Mouse (Mus musculus) megakaryocyte, embryonic 14.5 days (primary cell): ENCODE results near the gene Atf3. TPM values are rescaled to one million over a fixed set of nuclear protein-coding genes. Genes with fewer than 3 reads are reported as not detected.

Experiments
- H3K27me3 ChIP-seq: replicated peaks from 2 replicates; pipeline ENCODE3; 2012; ENCODE audit warnings: inconsistent platforms
- H3K36me3 ChIP-seq: replicated peaks from 2 replicates; pipeline ENCODE3; 2012; ENCODE audit warnings: low read length, inconsistent platforms, mixed read lengths
- H3K4me1 ChIP-seq: 2 replicates; pipeline ENCODE4 v1.6.1; 2012; ENCODE audit warnings: inconsistent platforms
- H3K4me3 ChIP-seq: replicated peaks from 2 replicates; pipeline ENCODE3; 2012; ENCODE audit warnings: moderate library complexity, mild to moderate bottlenecking, inconsistent platforms
- H3K9me3 ChIP-seq: 2 replicates; pipeline ENCODE4 v1.6.1; 2012; ENCODE audit warnings: inconsistent platforms
- FLI1 ChIP-seq: IDR thresholded peaks from 2 replicates; pipeline ENCODE4 v1.6.1; 2012; ENCODE audit warnings: low read length, inconsistent platforms, mixed read lengths
- GATA1 ChIP-seq: IDR thresholded peaks from 3 replicates; pipeline ENCODE4 v1.6.1; 2012; ENCODE audit warnings: mixed read lengths, low read length, inconsistent platforms, borderline replicate concordance
- polyA plus RNA-seq: library from polyadenylated mRNA; stranded (reverse); fragments of >175 nt; gene quantifications from 2 replicates; pipeline ENCODE4 v1.2.3, GENCODE M21; 2012; ENCODE audit warnings: low replicate concordance; ENCODE audit not compliant: insufficient read depth

Atf3 gene
- polyA plus RNA-seq, 1 experiment, result 9.5 TPM

- Histone ChIP-seq H3K4me1 (peaks cover 76% of the 10 kb centered on the region), H3K4me3 (no peak overlapping the region), H3K27me3 (peaks cover 33% of the 10 kb centered on the region), H3K36me3 (no peaks in the 10 kb centered on the region), H3K9me3 (peaks cover 2% of the 10 kb centered on the region; the same call in 1 of the 2 replicates)
- TF ChIP-seq FLI1 (no peak), GATA1 (no peak)
These were observed 79.4 kb downstream of the Atf3 start for GRCm38 (mm10) chr1:191138436-191138835.

DNA sequence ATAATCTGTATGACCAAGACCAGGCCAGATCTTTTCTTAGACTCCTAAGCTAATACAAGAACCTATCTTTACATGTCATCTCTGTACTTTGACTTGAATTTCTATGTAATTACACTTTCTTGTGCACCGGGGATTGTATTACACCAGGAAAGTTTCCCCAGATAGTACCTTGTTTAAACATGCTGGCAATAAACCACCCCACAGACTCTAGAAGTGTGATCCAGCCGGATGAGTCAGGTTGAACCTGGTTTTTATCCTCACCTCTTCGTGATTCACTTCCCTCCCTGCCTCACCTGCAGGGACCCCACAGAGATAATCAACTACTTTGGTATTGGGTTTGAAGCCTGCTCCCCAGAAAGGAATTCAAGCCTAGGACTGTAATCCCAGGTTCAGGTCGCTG, 82.4 kb downstream of the Atf3 start:
- Histone ChIP-seq H3K9me3 (peaks cover 4% of the 10 kb centered on the region), H3K27me3 (peaks cover 23% of the 10 kb centered on the region), H3K4me3 (no peak overlapping the region), H3K36me3 (peaks cover 3% of the 10 kb centered on the region), H3K4me1 (peaks cover 86% of the 10 kb centered on the region)
- TF ChIP-seq GATA1 (no peak), FLI1 (no peak)

DNA sequence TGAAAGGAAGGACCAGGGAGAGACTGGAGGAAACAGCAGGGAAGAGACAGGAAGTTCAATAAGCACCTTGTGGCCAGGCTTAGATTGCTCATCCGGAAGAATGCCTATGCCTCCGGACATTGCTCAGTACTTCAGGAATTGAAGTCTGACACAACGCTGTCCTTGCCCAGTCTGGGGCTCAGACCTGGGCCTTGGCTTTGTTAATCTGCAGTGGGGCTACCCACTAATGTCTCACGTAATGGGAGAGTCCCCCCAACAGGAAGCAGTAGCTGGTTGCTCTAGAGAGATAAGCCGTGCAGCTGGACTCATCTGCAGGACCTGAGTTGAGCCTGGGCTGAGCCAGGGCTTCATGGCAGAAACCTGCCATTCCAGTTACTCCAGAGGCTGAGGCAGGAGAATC, 84.9 kb downstream of the Atf3 start:
- TF ChIP-seq GATA1, result peak; percentile 52; the same call in 1 of the 3 replicates
- peak; percentile 45; the same call in 1 of the 2 replicates for TF ChIP-seq FLI1
- H3K4me3 ChIP-seq, result peak overlapping the region; percentile 84
- peaks cover 19% of the 10 kb centered on the region for H3K36me3 ChIP-seq

DNA sequence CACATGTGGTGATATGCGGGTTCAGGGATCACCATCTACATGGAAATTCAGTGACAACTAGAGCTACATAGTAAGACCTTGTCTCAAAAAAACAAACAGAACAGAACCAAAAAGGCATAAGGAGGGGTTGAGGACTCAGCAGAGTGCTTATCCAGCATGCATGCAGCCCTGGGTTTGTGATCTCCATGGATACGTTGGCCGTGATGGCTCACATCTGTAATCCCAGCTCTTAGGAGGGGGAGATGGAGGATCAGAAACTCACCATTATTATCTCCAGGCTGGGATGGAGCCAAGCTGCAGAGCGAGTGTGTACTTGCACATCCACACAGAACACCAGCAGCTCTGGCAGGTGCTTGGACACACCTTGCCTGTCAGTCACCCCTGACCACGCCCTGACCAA, 85.6 kb downstream of the Atf3 start:
- Histone ChIP-seq H3K4me3 (peak overlapping the region; percentile 84), H3K27me3 (peaks cover 22% of the 10 kb centered on the region), H3K9me3 (peaks cover 22% of the 10 kb centered on the region), H3K4me1 (peaks cover 58% of the 10 kb centered on the region), H3K36me3 (peaks cover 19% of the 10 kb centered on the region)
- TF ChIP-seq GATA1 (no peak), FLI1 (no peak)

More for the DNA sequence above, 84.9 kb downstream of the Atf3 start:
- H3K4me1 ChIP-seq, result peaks cover 65% of the 10 kb centered on the region
- peaks cover 22% of the 10 kb centered on the region for H3K9me3 ChIP-seq
- H3K27me3 ChIP-seq, result peaks cover 23% of the 10 kb centered on the region

DNA sequence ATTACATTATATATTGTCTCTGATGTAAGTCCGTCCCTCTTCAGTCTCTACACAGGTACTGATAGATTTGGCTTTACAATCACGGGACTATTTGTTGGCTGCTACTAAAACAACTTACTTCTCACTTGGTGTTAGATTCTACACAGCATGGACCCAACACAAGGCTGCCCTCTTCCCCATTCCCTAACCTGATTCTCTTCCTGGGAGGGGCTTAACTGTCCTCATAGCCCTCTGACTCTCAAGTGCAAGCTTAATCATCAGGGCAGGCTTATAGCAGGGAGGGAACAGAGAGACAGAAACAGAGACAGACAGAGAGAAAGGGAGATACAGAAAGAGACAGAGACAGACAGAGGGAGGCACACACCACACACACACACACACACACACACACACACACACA, 86.1 kb downstream of the Atf3 start:
- peaks cover 16% of the 10 kb centered on the region for H3K27me3 ChIP-seq
- peaks cover 22% of the 10 kb centered on the region for H3K9me3 ChIP-seq
- TF ChIP-seq GATA1 (no peak), FLI1 (no peak)
- H3K36me3 ChIP-seq, result peaks cover 19% of the 10 kb centered on the region
- peak overlapping the region; percentile 36 for H3K4me3 ChIP-seq
- H3K4me1 ChIP-seq, result peaks cover 53% of the 10 kb centered on the region

- peaks cover 19% of the 10 kb centered on the region for H3K36me3 ChIP-seq
- TF ChIP-seq FLI1 (no peak), GATA1 (no peak)
- H3K4me1 ChIP-seq, result peaks cover 49% of the 10 kb centered on the region
- H3K27me3 ChIP-seq, result peaks cover 22% of the 10 kb centered on the region
- peak overlapping the region; percentile 91 for H3K4me3 ChIP-seq
- peaks cover 22% of the 10 kb centered on the region for H3K9me3 ChIP-seq
These were observed 91.8 kb downstream of the Atf3 start for GRCm38 (mm10) chr1:191125811-191126638.

GRCm38 (mm10) chr1:191124288-191124687, 93.6 kb downstream of the Atf3 start:
- TF ChIP-seq FLI1, result no peak
- TF ChIP-seq GATA1, result no peak
- peaks cover 4% of the 10 kb centered on the region for H3K36me3 ChIP-seq
- H3K9me3 ChIP-seq, result peaks cover 9% of the 10 kb centered on the region
- peaks cover 64% of the 10 kb centered on the region for H3K4me1 ChIP-seq
- peaks cover 22% of the 10 kb centered on the region for H3K27me3 ChIP-seq
- no peak overlapping the region for H3K4me3 ChIP-seq

GRCm38 (mm10) chr1:191123696-191124095, 94.1 kb downstream of the Atf3 start:
- TF ChIP-seq FLI1 (no peak), GATA1 (no peak)
- Histone ChIP-seq H3K36me3 (peaks cover under 1% of the 10 kb centered on the region), H3K4me3 (no peak overlapping the region), H3K27me3 (peaks cover 22% of the 10 kb centered on the region), H3K4me1 (peaks cover 70% of the 10 kb centered on the region), H3K9me3 (peaks cover 3% of the 10 kb centered on the region)

DNA sequence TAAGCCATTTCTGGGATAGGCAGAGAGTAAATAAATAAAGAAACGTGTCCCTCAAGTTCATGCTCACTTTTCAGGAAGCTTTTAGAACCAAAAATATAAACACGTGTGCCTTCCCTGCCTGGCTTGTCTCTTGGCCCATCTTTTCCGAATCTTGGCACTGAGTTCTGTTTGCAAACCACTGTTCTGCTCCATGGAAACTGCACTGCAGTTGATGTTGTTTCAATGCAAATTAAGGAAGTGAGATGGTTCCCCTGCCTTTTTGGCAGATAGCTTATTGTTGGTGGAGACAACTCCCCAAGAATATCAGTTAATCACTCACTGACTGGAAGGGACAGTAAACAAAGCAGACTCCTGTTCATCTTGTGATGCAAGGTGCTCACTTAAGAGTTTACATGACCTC, 95.1 kb downstream of the Atf3 start:
- H3K27me3 ChIP-seq, result peaks cover 25% of the 10 kb centered on the region
- TF ChIP-seq FLI1 (no peak), GATA1 (no peak)
- no peaks in the 10 kb centered on the region for H3K36me3 ChIP-seq
- peaks cover 75% of the 10 kb centered on the region for H3K4me1 ChIP-seq
- no peak overlapping the region for H3K4me3 ChIP-seq
- H3K9me3 ChIP-seq, result peaks cover 2% of the 10 kb centered on the region; the same call in 1 of the 2 replicates

Other genes starting within 250 kb of the Atf3 start
- gene Vash2, start 238.7 kb downstream of the Atf3 start, polyA plus RNA-seq, result 0.07 and 3.4 TPM in 2 replicates
- gene Flvcr1, start 191.9 kb downstream of the Atf3 start, polyA plus RNA-seq, result 3.2 and 13.7 TPM in 2 replicates
- not detected in 2 replicates for gene Spata45, start 181.4 kb downstream of the Atf3 start, polyA plus RNA-seq
- 1.3 TPM in 1 of 2 replicates, not detected in the other for gene Tatdn3, start 155.1 kb downstream of the Atf3 start, polyA plus RNA-seq
- gene Nsl1, start 155.0 kb downstream of the Atf3 start, polyA plus RNA-seq, result 1.3 TPM in 1 of 2 replicates, not detected in the other
- 2.0 TPM in 1 of 2 replicates, not detected in the other for gene Batf3, start 120.2 kb downstream of the Atf3 start, polyA plus RNA-seq
- not detected in 2 replicates for gene Fam71a, start 53.2 kb downstream of the Atf3 start, polyA plus RNA-seq
- 20.2 and 31.8 TPM in 2 replicates for gene Nenf, start 100.2 kb upstream of the Atf3 start, polyA plus RNA-seq
- 3.4 TPM in 1 of 2 replicates, not detected in the other for gene Tmem206, start 107.9 kb upstream of the Atf3 start, polyA plus RNA-seq
- gene Ppp2r5a, start 185.2 kb upstream of the Atf3 start, polyA plus RNA-seq, result 55.5 and 57.6 TPM in 2 replicates